Mouse (Mus musculus): ENCODE results near the gene Paics. TPM values are rescaled to one million over a fixed set of nuclear protein-coding genes. Genes with fewer than 3 reads are reported as not detected.
"Not testable (repeated sequence)": the region's sequence is repeated elsewhere in the genome, so short reads cannot be mapped to it uniquely, and the experiment has no call there.

Gene Paics
- polyA plus RNA-seq, 1 experiment, result 20.0 TPM

GRCm38 (mm10) chr5:76950343-76951105, 583 bp upstream of the Paics start:
- no peak for DNase-seq (ENCODE audit: low read depth, low spot score)
- WGBS, result under 1% methylated on average over 24 of the region's 24 CpGs

GRCm38 (mm10) chr5:76952112-76953040, 1.3 kb downstream of the Paics start:
- no peak for DNase-seq (ENCODE audit: low read depth, low spot score)
- WGBS, result 3% methylated on average over 7 of the region's 7 CpGs

- no peak for DNase-seq (ENCODE audit: low read depth, low spot score)
- 30% methylated on average over 3 of the region's 3 CpGs for WGBS
Observed at GRCm38 (mm10) chr5:76953794-76954193, 2.7 kb downstream of the Paics start.

- WGBS, result 40% methylated on average over 6 of the region's 6 CpGs
- DNase-seq (ENCODE audit: low read depth, low spot score), result no peak
Observed at GRCm38 (mm10) chr5:76954271-76954900, 3.3 kb downstream of the Paics start.

- 32% methylated on average over 4 of the region's 4 CpGs for WGBS
- no peak for DNase-seq (ENCODE audit: low read depth, low spot score)
Observed at GRCm38 (mm10) chr5:76955474-76955873, 4.4 kb downstream of the Paics start.

GRCm38 (mm10) chr5:76957954-76958353, 6.8 kb downstream of the Paics start:
- 94% methylated on average over 1 of the region's 1 CpGs for WGBS
- DNase-seq (ENCODE audit: low read depth, low spot score), result no peak

- WGBS, result 65% methylated on average over 5 of the region's 5 CpGs
Observed at GRCm38 (mm10) chr5:76959587-76959986, 8.5 kb downstream of the Paics start.

GRCm38 (mm10) chr5:76962545-76962944, 11.4 kb downstream of the Paics start:
- DNase-seq (ENCODE audit: low read depth, low spot score), result no peak
- 77% methylated on average over 11 of the region's 11 CpGs for WGBS

More at GRCm38 (mm10) chr5:76959587-76959986, 8.5 kb downstream of the Paics start:
- DNase-seq (ENCODE audit: low read depth, low spot score), result no peak

- DNase-seq (ENCODE audit: low read depth, low spot score), result no peak
- WGBS, result 97% methylated on average over 3 of the region's 3 CpGs
Observed at GRCm38 (mm10) chr5:76964651-76965050, 13.5 kb downstream of the Paics start.

GRCm38 (mm10) chr5:76969250-76969649, 18.1 kb downstream of the Paics start:
- WGBS, result 43% methylated on average over 5 of the region's 5 CpGs
- DNase-seq (ENCODE audit: low read depth, low spot score), result no peak

GRCm38 (mm10) chr5:76971115-76971514, 20.0 kb downstream of the Paics start:
- DNase-seq (ENCODE audit: low read depth, low spot score), result not testable (repeated sequence)
- WGBS, result 62% methylated on average over 1 of the region's 1 CpGs

- WGBS, result 52% methylated on average over 3 of the region's 3 CpGs
- no peak for DNase-seq (ENCODE audit: low read depth, low spot score)
Observed at GRCm38 (mm10) chr5:76973488-76973887, 22.4 kb downstream of the Paics start.

GRCm38 (mm10) chr5:76974207-76974553, 23.1 kb downstream of the Paics start:
- under 1% methylated on average over 17 of the region's 17 CpGs for WGBS

GRCm38 (mm10) chr5:76974554-76975285, 23.6 kb downstream of the Paics start, which contains the start of gene Srp72:
TSS of gene Srp72 (plus strand) at chr5:76974683.
- under 1% methylated on average over 60 of the region's 60 CpGs for WGBS
- no peak for DNase-seq (ENCODE audit: low read depth, low spot score)

More at GRCm38 (mm10) chr5:76974207-76974553, 23.1 kb downstream of the Paics start:
- no peak for DNase-seq (ENCODE audit: low read depth, low spot score)

GRCm38 (mm10) chr5:76975736-76976135, 24.6 kb downstream of the Paics start:
- no peak for DNase-seq (ENCODE audit: low read depth, low spot score)
- WGBS, result 80% methylated on average over 8 of the region's 8 CpGs

- 91% methylated on average over 11 of the region's 11 CpGs for WGBS
Observed at GRCm38 (mm10) chr5:76984015-76984414, 32.9 kb downstream of the Paics start.

GRCm38 (mm10) chr5:76990789-76991188, 39.7 kb downstream of the Paics start:
- no peak for DNase-seq (ENCODE audit: low read depth, low spot score)
- WGBS, result 97% methylated on average over 3 of the region's 3 CpGs

More at GRCm38 (mm10) chr5:76984015-76984414, 32.9 kb downstream of the Paics start:
- no peak for DNase-seq (ENCODE audit: low read depth, low spot score)

- no peak for DNase-seq (ENCODE audit: low read depth, low spot score)
- 99% methylated on average over 5 of the region's 5 CpGs for WGBS
Observed at GRCm38 (mm10) chr5:76993174-76993814, 42.2 kb downstream of the Paics start.

GRCm38 (mm10) chr5:76998416-76998815, 47.3 kb downstream of the Paics start:
- WGBS, result 40% methylated on average over 5 of the region's 5 CpGs

More at GRCm38 (mm10) chr5:76998416-76998815, 47.3 kb downstream of the Paics start:
- no peak for DNase-seq (ENCODE audit: low read depth, low spot score)

Data from large intestine, adult 2 months (tissue).